Mouse (Mus musculus): ENCODE measurements at regions not wholly inside any gene's neighbourhood (a gene's known extent, or its start where the extent isn't known, plus 50 kb on each side); places are given as distances from the start of the nearest gene placed in this dataset.

GRCm38 (mm10) chr14:87346812-87347211 is 69.6 kb upstream of the Tdrd3 start:
- DNase-seq (ENCODE audit: low read depth, low spot score): no peak

DNA sequence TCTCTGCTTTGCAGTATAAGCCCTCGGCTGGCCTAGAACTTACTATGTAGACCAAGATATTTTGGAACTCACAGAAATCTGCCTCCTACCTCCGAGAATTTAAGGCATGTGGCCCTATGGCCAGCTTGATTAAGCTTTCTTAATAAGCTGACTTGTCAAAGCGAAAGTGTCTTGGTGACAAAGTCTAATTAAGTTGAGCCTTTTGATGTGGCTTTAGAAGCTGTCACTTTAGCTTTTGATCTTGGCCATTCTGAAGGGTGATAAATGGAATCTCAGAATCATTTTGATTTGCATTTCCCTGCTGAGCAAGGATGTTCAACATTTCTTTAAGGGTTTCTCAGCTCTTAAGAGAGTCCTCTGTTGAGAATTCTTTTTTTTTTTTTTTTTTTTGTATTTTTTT is 67.6 kb upstream of the Tdrd3 start:
- no peak for DNase-seq (ENCODE audit: low read depth, low spot score)

DNA sequence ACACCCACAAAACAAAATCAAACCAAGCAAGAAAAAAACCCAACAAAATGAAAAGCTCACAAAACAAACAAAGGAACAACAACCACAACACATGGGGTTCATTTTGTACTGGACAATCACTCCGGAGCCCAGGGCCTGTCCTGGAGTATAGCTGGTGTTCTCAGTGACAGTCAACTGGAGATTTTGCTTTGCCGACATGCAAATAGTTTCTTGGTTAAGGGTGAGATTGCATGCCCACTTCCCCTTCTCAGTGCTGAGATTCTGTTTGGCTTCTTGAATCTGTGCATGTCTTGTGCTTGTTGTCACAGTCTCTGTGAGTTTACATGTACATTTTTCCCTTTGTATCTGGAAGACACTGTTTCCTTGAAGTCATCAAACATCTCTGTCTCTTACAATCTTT is 50.6 kb upstream of the Tdrd3 start:
- DNase-seq (ENCODE audit: low read depth, low spot score): no peak

All from mesoderm, embryonic 11.5 days (tissue).